Mouse (Mus musculus) CH12F3 (cell line): ENCODE measurements around the gene Tnp2.

Experiments
- in situ Hi-C: fragments of 300-500 bp; cut with MboI; formaldehyde crosslinking; loops from 2 replicates; pipeline ENCODE4 v1.14.3; 2020; ENCODE audit warnings: low sequenced_read_pairs

Gene Tnp2

DNA sequence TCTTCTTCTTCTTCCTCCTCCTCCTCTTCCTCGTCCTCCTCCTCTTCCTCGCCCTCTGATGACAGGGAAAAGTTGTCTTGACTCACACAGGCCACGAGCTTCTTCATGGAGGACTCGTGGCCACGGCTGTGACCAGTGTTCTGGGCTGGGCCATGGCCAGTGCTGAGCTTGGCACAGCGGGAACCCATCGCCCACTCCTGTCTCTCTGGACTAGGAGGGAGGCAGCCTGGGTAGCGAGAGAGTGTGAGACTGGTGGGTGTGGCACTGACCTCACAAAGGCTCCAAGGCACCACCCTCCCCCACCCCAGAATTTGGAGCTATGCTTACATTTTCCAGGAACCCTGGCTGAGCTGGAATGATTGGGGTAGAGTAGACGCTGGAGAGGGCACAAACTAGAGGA, 2.2 kb upstream of the Tnp2 start, which contains the start of gene Prm3:
TSS of gene Prm3 (minus strand) at position 213 of the 400 bp plus-strand sequence.
- in situ Hi-C loops = no loop called here

GRCm38 (mm10) chr16:10788866-10789265, 406 bp upstream of the Tnp2 start:
- in situ Hi-C loops = no loop called here

- in situ Hi-C loops = no loop called here
Observed at GRCm38 (mm10) chr16:10787548-10788058, 857 bp downstream of the Tnp2 start.

GRCm38 (mm10) chr16:10786782-10787547, 1.5 kb downstream of the Tnp2 start:
- in situ Hi-C loops = no loop called here

DNA sequence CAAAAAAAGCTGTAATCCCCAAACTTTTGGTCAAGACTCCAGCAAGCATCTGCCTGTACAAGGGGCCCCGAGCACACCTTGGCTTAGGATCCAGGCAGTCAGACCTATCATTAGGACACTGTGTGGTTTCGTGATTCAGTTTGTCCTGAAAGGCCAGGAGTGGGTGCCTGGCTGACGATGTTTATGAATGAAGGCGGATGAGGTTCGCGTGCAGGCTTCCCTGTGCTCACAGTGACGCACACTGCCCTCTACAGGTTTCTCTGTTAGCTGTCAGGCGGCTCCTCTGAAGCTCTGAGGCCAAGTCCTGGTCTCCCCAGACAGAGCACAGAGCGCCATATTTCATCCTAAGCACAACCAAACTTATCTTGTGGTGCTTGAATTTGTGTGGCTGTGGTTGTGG, 2.2 kb downstream of the Tnp2 start:
- in situ Hi-C loops = no loop called here

GRCm38 (mm10) chr16:10785371-10786231, 2.9 kb downstream of the Tnp2 start, which contains the start of gene Socs1:
Socs1 (minus strand) TSS chr16:10785536.
- in situ Hi-C loops = no loop called here

DNA sequence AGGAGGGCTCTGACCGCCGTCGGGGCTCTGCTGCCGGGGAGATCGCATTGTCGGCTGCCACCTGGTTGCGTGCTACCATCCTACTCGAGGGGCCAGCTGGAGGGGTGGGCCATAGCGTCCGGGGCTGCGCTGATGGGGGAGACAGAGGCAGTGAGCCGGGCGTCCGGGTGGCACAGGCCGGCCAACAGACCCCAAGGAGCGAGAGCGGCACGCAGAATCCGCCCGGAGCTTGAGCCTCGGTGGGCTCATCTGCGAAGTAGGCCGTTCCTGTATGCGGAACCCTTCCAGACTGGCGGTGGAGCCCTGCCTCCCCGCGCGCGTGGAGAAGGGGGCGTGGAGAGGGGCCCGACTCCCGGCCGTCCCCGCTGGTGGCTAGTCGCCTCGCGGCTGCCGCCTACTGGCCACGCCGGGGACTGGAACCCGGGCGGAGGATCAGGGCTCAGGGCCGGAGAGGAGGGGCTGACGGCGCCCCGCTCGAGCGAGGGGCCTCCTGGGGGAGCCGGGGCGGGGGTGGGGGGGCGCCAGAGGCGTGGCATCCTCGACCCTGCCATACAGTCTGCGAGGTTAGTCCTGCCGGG, 3.6 kb downstream of the Tnp2 start:
- in situ Hi-C loops = no loop called here

DNA sequence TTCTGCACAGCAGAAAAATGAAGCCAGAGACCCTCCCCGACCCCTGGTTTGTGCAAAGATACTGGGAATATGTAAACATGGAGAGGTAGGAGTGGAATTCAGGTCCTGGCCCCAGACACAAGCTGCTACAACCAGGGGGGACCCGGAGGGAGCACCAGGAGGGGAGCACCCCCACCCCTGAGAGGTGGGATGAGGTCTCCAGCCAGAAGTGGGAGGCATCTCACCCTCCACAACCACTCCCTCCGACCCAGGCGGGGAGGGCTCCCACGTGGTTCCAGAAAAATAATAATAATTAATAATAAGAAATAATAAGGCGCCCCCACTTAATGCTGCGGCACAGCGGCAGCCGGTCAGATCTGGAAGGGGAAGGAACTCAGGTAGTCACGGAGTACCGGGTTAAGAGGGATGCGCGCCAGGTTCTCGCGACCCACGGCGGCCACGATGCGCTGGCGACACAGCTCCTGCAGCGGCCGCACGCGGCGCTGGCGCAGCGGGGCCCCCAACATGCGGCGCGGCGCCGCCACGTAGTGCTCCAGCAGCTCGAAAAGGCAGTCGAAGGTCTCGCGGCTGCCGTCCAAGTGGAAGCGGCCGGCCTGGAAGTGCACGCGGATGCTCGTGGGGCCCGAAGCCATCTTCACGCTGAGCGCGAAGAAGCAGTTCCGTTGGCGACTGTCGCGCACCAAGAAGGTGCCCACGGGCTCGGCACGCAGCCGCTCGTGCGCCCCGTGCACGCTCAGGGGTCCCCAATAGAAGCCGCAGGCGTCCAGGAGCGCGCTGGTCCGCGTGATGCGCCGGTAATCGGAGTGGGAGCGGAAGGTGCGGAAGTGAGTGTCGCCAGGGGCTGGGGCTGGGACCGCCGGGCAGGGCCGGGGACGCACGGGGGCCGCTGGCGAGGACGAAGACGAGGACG, 4.3 kb downstream of the Tnp2 start:
- in situ Hi-C loops = no loop called here

DNA sequence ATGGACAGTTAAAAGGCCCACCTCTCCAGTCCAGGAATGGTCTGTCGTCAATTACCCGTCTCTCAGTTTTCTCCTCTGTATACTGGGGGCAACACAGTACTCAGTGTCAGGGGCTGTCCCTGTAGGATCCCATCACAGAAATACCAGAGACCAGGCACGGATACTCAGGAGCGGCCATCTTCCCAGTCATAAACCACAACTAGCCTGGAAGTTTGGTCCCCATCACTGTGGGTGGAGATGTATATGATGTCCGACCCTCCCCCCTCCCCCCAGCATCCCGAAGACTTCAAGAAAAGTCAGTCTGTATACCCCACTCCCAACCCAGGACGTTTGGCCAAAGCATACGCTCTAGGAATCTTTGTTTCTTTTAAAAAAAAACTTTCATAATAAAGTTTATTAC, 5.0 kb downstream of the Tnp2 start:
- in situ Hi-C loops = no loop called here

DNA sequence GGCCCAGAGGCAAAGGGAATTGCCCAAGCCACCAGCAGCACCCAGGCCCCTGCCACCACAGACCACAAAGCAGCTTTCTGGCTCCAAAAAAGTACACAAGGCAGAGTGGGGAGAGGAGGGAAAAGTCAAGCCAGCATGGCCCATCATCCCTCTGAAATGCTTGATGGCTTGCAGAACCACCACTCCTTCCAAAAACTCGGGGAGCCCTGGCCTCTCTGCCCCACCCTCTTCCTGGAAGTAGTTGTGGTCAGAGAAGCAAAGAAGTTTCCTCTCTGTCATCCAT, 5.4 kb downstream of the Tnp2 start:
- in situ Hi-C loops = no loop called here

DNA sequence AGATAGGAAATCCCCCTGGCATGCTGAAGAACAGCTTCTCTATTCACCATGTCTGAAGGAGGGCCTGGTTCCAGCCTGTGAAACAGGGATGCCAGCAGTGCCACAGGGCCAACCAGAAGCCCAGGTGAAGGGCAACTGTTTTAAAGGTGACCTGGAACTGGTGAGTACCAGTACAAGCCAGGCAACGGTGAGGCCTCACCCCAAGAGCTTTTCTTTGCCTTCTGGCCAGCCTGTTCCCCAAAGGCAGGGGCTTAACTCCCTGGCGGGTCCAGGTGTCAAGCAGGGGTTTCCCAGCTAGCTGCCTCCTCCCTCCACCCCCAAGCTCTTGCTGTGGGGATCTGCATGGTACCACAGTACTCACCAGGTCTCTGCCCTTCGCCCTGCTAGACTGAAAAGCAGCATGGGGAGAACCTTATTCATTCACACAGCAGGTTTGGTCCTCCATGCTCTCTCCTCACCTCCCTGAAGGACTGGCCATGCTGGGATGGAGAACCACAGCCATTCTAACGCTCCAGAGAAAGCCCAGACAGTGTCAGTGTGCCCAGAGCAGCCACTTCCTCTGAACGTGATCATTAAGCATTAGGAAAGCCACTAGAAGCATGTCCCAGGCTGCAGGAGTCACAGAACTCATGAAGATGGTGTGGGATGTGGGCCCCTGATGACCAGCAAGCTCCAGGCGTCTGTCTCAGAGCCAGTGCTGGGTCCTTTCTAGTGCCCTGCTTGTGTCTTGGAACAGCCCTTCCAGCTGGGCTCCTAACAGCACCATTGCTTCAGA, 5.9 kb downstream of the Tnp2 start:
- in situ Hi-C loops = no loop called here

GRCm38 (mm10) chr16:10781862-10782371, 6.5 kb downstream of the Tnp2 start:
- in situ Hi-C loops = no loop called here

DNA sequence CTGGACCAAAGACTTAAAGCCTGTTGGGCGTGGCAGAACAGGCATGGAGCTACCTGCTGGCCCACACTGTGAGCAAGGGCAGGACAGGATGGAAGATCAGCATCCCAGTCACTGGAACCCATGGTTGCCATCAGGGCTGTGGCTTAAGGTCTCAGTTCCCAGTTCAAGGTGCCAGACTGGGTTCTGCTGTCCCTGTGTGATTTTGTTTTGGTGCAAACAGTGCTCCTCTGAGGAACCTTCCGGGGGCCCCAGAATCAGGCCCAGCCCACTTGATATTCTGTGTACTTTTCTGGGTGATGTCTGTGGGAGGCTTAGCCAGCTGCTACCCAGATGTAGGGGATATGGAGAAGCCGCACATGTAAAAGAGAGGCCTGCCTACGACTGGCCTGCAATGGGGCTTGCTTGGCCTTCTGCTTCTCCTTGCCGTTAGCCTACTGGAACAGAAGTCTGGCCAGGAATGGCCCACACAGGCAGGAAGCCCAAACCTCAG, 7.8 kb downstream of the Tnp2 start:
- in situ Hi-C loops = no loop called here

- in situ Hi-C loops = no loop called here
Observed at GRCm38 (mm10) chr16:10777579-10778160, 10.8 kb downstream of the Tnp2 start.

GRCm38 (mm10) chr16:10776322-10776721, 12.1 kb downstream of the Tnp2 start:
- in situ Hi-C loops = no loop called here

- in situ Hi-C loops = no loop called here
Observed at GRCm38 (mm10) chr16:10774726-10775125, 13.7 kb downstream of the Tnp2 start.

DNA sequence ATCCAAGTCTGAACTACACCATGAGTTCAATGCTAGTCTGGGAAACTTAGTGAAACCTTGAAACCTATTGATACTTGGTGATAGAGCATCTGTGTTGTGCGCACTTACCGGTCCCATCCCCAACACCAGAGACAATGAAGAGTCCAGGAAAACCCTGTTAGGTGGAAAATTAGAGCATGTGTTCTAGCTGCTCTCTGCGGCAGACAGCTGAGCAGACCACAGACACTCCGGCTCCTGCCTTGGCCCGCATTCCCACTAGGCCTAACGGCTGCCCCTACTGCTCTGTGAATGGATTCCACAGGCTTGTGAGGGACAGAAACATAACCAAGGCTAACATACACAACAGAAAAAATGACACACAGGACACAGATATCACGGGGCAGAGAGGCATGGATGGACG, 14.9 kb downstream of the Tnp2 start:
- in situ Hi-C loops = no loop called here

DNA sequence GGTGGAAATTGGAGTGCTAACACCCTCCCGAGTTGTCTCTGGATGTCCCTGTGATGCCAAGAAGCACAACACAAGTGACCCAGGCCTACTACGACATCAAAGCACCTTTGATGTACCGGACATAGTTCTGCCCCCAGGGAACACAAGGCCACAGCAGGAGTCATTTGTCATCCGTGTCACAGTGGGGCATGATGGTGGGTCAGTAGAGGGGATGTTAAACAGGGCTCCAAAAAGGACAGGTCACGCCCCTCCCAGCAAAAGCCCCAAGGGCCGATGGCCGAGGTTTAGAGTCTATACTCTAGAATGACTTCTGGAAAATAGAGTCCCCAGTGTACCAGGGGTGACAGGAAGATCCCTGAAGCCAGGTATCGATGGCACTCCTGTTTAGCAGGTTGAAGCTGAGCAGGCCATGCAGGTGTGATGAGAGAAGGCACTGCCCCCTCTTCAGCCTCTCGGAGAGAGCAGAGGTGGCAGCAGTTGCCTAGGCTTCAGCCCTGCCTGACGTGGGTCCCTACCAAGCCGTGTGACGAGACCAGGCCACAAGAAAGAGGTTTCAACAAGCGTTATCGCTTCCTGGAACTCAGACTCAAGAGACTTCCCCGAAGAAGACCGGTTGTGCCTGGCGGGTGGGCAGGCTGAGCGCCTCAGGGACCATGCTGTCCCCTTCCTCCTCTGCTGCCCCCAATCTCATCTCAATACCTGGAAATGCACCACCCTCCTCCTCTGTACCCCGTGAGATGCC, 16.5 kb downstream of the Tnp2 start:
- in situ Hi-C loops = no loop called here
